7 mouse cellular contexts compared by ENCODE assay signal in the genomic region with DNA sequence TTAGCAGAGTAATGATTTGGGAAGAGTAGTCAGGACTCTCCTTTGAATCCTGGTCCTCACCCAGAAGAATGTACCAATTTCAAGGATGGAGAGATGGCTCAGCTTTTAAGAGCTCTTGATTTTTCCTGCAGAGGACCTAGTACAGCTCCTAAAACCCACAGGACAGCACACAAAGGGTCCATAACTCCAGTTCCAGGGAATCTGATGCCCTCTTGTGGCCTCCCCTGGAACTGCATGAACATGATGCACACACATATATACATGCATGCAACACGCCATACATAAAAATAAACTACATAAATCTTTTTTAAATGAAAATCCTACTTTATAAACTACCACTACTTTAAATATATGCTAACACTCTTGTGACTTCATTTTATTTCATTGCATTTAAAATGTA.
A peak's percentile ranks its signal among the peaks of the same experiment; 100 is the strongest.
DNase-seq lines count a peak whose midpoint lies in the region; ATAC-seq and TF ChIP-seq lines count a peak whose summit lies in the region.

No protein-coding gene starts in this region.

- TF ChIP-seq CTCF in lung, adult 2 months (IDR thresholded peaks at IDR 0.05; ENCODE audit: insufficient read depth, low read length) = peak; percentile 75

- DNase-seq in B cell, adult 2 months = peak; percentile 63 to 67
- DNase-seq in ES-E14 (ENCODE audit: low read depth, low spot score) = peak; percentile 74
- DNase-seq in gastrocnemius, postnatal 14 days = peak; percentile 51
- peak; percentile 62 to 84 for DNase-seq in kidney, postnatal 36 days
- DNase-seq in lung, adult 2 months = peak; percentile 59
- peak; percentile 39 for DNase-seq in retina, postnatal 7 days (ENCODE audit: low read depth, low spot score)

- no peaks in the 10 kb centered on the region for H3K36me3 ChIP-seq in ES-E14 (ENCODE audit: control insufficient read depth, insufficient read depth, low read length, poor library complexity, severe bottlenecking)

- 51% methylated on average over 1 of the region's 1 CpGs for WGBS in lung, adult 2 months

- peak; percentile 34 for ATAC-seq in common myeloid progenitor, adult 5-6 weeks (replicated peaks; ENCODE audit: low read depth, poor library complexity, severe bottlenecking)

- TF ChIP-seq POLR2A in lung, adult 2 months (IDR thresholded peaks at IDR 0.05; ENCODE audit: borderline replicate concordance, extremely low read depth, low read depth, low read length) = no peak

- no peak overlapping the region for H3K4me3 ChIP-seq in ES-E14 (ENCODE audit: insufficient read depth in 1 of 2, low read depth in 1 of 2, low read length in 2 of 2, poor library complexity in 1 of 2, severe bottlenecking in 1 of 2)
- no peak overlapping the region for H3K4me3 ChIP-seq in lung, adult 2 months (replicated peaks; ENCODE audit: extremely low read depth, low read depth, low read length)

- peaks cover 10 to 25% of the 10 kb centered on the region in 2 experiments for H3K4me1 ChIP-seq in ES-E14 (ENCODE audit: control insufficient read depth in 2 of 2, insufficient read depth in 2 of 2, low read length in 2 of 2, poor library complexity in 1 of 2)
- peaks cover 26% of the 10 kb centered on the region for H3K4me1 ChIP-seq in lung, adult 2 months (ENCODE audit: control insufficient read depth, insufficient read depth, low read length)

- H3K9ac ChIP-seq in ES-E14 (ENCODE audit: insufficient read depth, low read depth, low read length, poor library complexity, severe bottlenecking) = no peak overlapping the region; the same call in 1 of the 2 replicates

- H3K9me3 ChIP-seq in ES-E14 (ENCODE audit: control insufficient read depth, insufficient read depth, low read depth, low read length) = no peaks in the 10 kb centered on the region

- no peak overlapping the region for H3K27ac ChIP-seq in ES-E14 (ENCODE audit: insufficient read depth, low read depth, low read length, poor library complexity, severe bottlenecking)

- intact Hi-C loops in gastrocnemius, postnatal 14 days (cut with DNase I; ENCODE audit: low total_unique reads) = loop anchor here (5.0 to 10.0 kb wide), 2 partner anchors 70 to 173 kb away; partner anchors contain the start of gene Arl15

- in situ Hi-C loops in ES-E14 (cut with MboI; ENCODE audit: low sequenced_read_pairs in 2 of 2, unreplicated experiment in 2 of 2) = loop anchor here in 1 of 2 experiments (10.0 kb wide), 1 partner anchor 170 kb away; no protein-coding TSS in a partner anchor

TF ChIP-seq in ES-E14, 5 proteins besides CTCF, POLR2A, EP300 and RAD21:
- no peak for TF ChIP-seq CHD2 (IDR thresholded peaks at IDR 0.05; ENCODE audit: low read depth, low read length)
- peak; percentile 72 for TF ChIP-seq ZC3H11A (IDR thresholded peaks at IDR 0.05; ENCODE audit: borderline replicate concordance, low read depth, low read length)
